Mouse (Mus musculus): ENCODE results near the gene Setd4. TPM values are rescaled to one million over a fixed set of nuclear protein-coding genes. Genes with fewer than 3 reads are reported as not detected.

Gene Setd4
- polyA plus RNA-seq, 1 experiment: 22.2 TPM

GRCm38 (mm10) chr16:93593406-93593805, 10.5 kb downstream of the Setd4 start:
- DNase-seq (ENCODE audit: extremely low spot score in 1 of 2, low spot score in 1 of 2): no peak

GRCm38 (mm10) chr16:93592711-93593110, 11.2 kb downstream of the Setd4 start:
- no peak for DNase-seq (ENCODE audit: extremely low spot score in 1 of 2, low spot score in 1 of 2)

- DNase-seq (ENCODE audit: extremely low spot score in 1 of 2, low spot score in 1 of 2): no peak
Measured at GRCm38 (mm10) chr16:93591450-93592430, 12.1 kb downstream of the Setd4 start.

- DNase-seq (ENCODE audit: extremely low spot score in 1 of 2, low spot score in 1 of 2): no peak
Measured at GRCm38 (mm10) chr16:93590915-93591314, 12.9 kb downstream of the Setd4 start.

- no peak for DNase-seq (ENCODE audit: extremely low spot score in 1 of 2, low spot score in 1 of 2)
Measured at GRCm38 (mm10) chr16:93588281-93588680, 15.6 kb downstream of the Setd4 start.

GRCm38 (mm10) chr16:93586382-93586781, 17.5 kb downstream of the Setd4 start:
- DNase-seq (ENCODE audit: extremely low spot score in 1 of 2, low spot score in 1 of 2): no peak

- no peak for DNase-seq (ENCODE audit: extremely low spot score in 1 of 2, low spot score in 1 of 2)
Measured at GRCm38 (mm10) chr16:93585703-93586205, 18.1 kb downstream of the Setd4 start.

- peak in 1 of 2 experiments; percentile 26 for DNase-seq (ENCODE audit: extremely low spot score in 1 of 2, low spot score in 1 of 2)
Measured at GRCm38 (mm10) chr16:93584976-93585702, 18.7 kb downstream of the Setd4 start.

GRCm38 (mm10) chr16:93581125-93581524, 22.7 kb downstream of the Setd4 start:
- no peak for DNase-seq (ENCODE audit: extremely low spot score in 1 of 2, low spot score in 1 of 2)

GRCm38 (mm10) chr16:93578346-93579005, 25.4 kb downstream of the Setd4 start:
- no peak for DNase-seq (ENCODE audit: extremely low spot score in 1 of 2, low spot score in 1 of 2)

GRCm38 (mm10) chr16:93576412-93577082, 27.3 kb downstream of the Setd4 start:
- peak; percentile 49 to 92 for DNase-seq (ENCODE audit: extremely low spot score in 1 of 2, low spot score in 1 of 2)

GRCm38 (mm10) chr16:93575574-93575973, 28.3 kb downstream of the Setd4 start:
- no peak for DNase-seq (ENCODE audit: extremely low spot score in 1 of 2, low spot score in 1 of 2)

GRCm38 (mm10) chr16:93574521-93575191, 29.2 kb downstream of the Setd4 start:
- DNase-seq (ENCODE audit: extremely low spot score in 1 of 2, low spot score in 1 of 2): no peak

- no peak for DNase-seq (ENCODE audit: extremely low spot score in 1 of 2, low spot score in 1 of 2)
Measured at GRCm38 (mm10) chr16:93573434-93573833, 30.4 kb downstream of the Setd4 start.

- no peak for DNase-seq (ENCODE audit: extremely low spot score in 1 of 2, low spot score in 1 of 2)
Measured at GRCm38 (mm10) chr16:93572383-93572782, 31.5 kb downstream of the Setd4 start.

- DNase-seq (ENCODE audit: extremely low spot score in 1 of 2, low spot score in 1 of 2): no peak
Measured at GRCm38 (mm10) chr16:93558499-93558898, 45.4 kb downstream of the Setd4 start.

- no peak for DNase-seq (ENCODE audit: extremely low spot score in 1 of 2, low spot score in 1 of 2)
Measured at GRCm38 (mm10) chr16:93557646-93558045, 46.2 kb downstream of the Setd4 start.

GRCm38 (mm10) chr16:93552686-93553513, 51.0 kb downstream of the Setd4 start:
- no peak for DNase-seq (ENCODE audit: extremely low spot score in 1 of 2, low spot score in 1 of 2)

- DNase-seq (ENCODE audit: extremely low spot score in 1 of 2, low spot score in 1 of 2): no peak
Measured at GRCm38 (mm10) chr16:93549287-93549686, 54.6 kb downstream of the Setd4 start.

Measured in frontal cortex, adult 2 months (tissue).